Mouse (Mus musculus) heart, embryonic 14.5 days (tissue): ENCODE measurements around the gene Mus81. TPM values are rescaled to one million over a fixed set of nuclear protein-coding genes. Genes with fewer than 3 reads are reported as not detected.

ENCODE experiments used
- ATAC-seq: fragments of 200-750 bp; cut with Nextera tagmentation; 2 replicates; pipeline ENCODE4 v1.8.0; 2017; ENCODE audit warnings: low read depth, moderate TSS enrichment; ENCODE audit not compliant: insufficient number of reproducible peaks, insufficient read depth, low FRiP score
- H3K27ac ChIP-seq, 2 experiments: fragments of 200-500 bp in 1 of 2; fragments of 300-500 bp in 1 of 2; sonication (generic) in 1 of 2; replicated peaks in 1 of 2; 2 replicates each; pipeline ENCODE4 v1.5.1; 2012 to 2014; ENCODE audit warnings: low read depth in 2 of 2, low read length in 2 of 2, control low read depth in 1 of 2, mild to moderate bottlenecking in 1 of 2, mixed read lengths in 1 of 2; ENCODE audit not compliant: control insufficient read depth in 1 of 2, insufficient read depth in 1 of 2
- H3K27me3 ChIP-seq: fragments of 300-500 bp; sonication (generic); 2 replicates; pipeline ENCODE4 v1.6.1; 2014; ENCODE audit warnings: mild to moderate bottlenecking, low read length, control low read depth; ENCODE audit not compliant: control insufficient read depth, insufficient read depth
- H3K36me3 ChIP-seq: fragments of 300-500 bp; sonication (generic); 2 replicates; pipeline ENCODE4 v1.6.1; 2014; ENCODE audit warnings: mild to moderate bottlenecking, control low read depth, low read length, mixed read lengths; ENCODE audit not compliant: control insufficient read depth, insufficient read depth
- H3K4me1 ChIP-seq, 2 experiments: fragments of 200-500 bp in 1 of 2; fragments of 300-500 bp in 1 of 2; sonication (generic) in 1 of 2; 2 replicates each; pipeline ENCODE4 v1.6.1; 2012 to 2014; ENCODE audit warnings: low read length in 2 of 2, control low read depth in 1 of 2, mixed read lengths in 1 of 2; ENCODE audit not compliant: control insufficient read depth in 2 of 2, insufficient read depth in 2 of 2
- H3K4me2 ChIP-seq: fragments of 300-500 bp; sonication (generic); 2 replicates; pipeline ENCODE4 v1.6.1; 2014; ENCODE audit warnings: mild to moderate bottlenecking, low read length
- H3K4me3 ChIP-seq, 2 experiments: fragments of 200-500 bp in 1 of 2; fragments of 300-500 bp in 1 of 2; sonication (generic) in 1 of 2; 2 replicates each; pipeline ENCODE4 v1.5.1; 2012 to 2014; ENCODE audit warnings: low read length in 2 of 2, mild to moderate bottlenecking in 2 of 2, control low read depth in 1 of 2, low read depth in 1 of 2, moderate library complexity in 1 of 2; ENCODE audit not compliant: control insufficient read depth in 1 of 2, insufficient read depth in 1 of 2
- H3K9ac ChIP-seq: fragments of 300-500 bp; sonication (generic); 2 replicates; pipeline ENCODE4 v1.6.1; 2014; ENCODE audit warnings: mild to moderate bottlenecking, low read length
- H3K9me3 ChIP-seq: fragments of 300-500 bp; sonication (generic); 2 replicates; pipeline ENCODE4 v1.6.1; 2016; ENCODE audit warnings: low read length, control low read depth; ENCODE audit not compliant: control insufficient read depth
- WGBS: fragments of 180-500 bp; shearing (Covaris S2); extraction: QIAGEN DNeasy Blood & Tissue Kit; methylation state at CpG from one replicate; pipeline ENCODE4 v1.1.7; 2014; 5-methylcytosine and 5-hydroxymethylcytosine counted together
- polyA plus RNA-seq: library from polyadenylated mRNA; unstranded; fragments of >200 nt; fragmentation: Nextera tagmentation; extraction: Ambion mirVana; gene quantifications from 2 replicates; pipeline ENCODE4 v1.2.1, GENCODE M21; 2014

Mus81 gene
- polyA plus RNA-seq, 1 experiment from 2014 or later, result 37.5 TPM

- 0 out of 2 replicates have a peak, but pooled peaks have one; percentile 27 for ATAC-seq
- Histone ChIP-seq H3K9ac (peak overlapping the region; percentile 70), H3K36me3 (peaks cover 63% of the 10 kb centered on the region)
Measured at GRCm38 (mm10) chr19:5463791-5464562, 24.2 kb downstream of the Mus81 start.

GRCm38 (mm10) chr19:5463212-5463611 lies 25.0 kb downstream of the Mus81 start:
- Histone ChIP-seq H3K9me3 (no peaks in the 10 kb centered on the region), H3K27ac (no peak overlapping the region), H3K4me2 (no peak overlapping the region), H3K9ac (no peak overlapping the region), H3K4me3 (no peak overlapping the region), H3K4me1 (peaks cover 4 to 17% of the 10 kb centered on the region in 2 experiments), H3K27me3 (no peaks in the 10 kb centered on the region), H3K36me3 (peaks cover 63% of the 10 kb centered on the region)
- no peak for ATAC-seq
- WGBS, result 86% methylated on average over 9 of the region's 9 CpGs

More at GRCm38 (mm10) chr19:5463791-5464562, 24.2 kb downstream of the Mus81 start:
- peaks cover 4 to 16% of the 10 kb centered on the region in 2 experiments for H3K4me1 ChIP-seq
- peak overlapping the region; percentile 80 to 87 for H3K27ac ChIP-seq
- H3K4me2 ChIP-seq, result peak overlapping the region; percentile 59
- peak overlapping the region; percentile 28 to 35 for H3K4me3 ChIP-seq
- 33% methylated on average over 15 of the region's 15 CpGs for WGBS
- no peaks in the 10 kb centered on the region for H3K27me3 ChIP-seq
- H3K9me3 ChIP-seq, result no peaks in the 10 kb centered on the region

- Histone ChIP-seq H3K9me3 (no peaks in the 10 kb centered on the region), H3K9ac (peak overlapping the region; percentile 80), H3K27ac (no peak overlapping the region), H3K36me3 (peaks cover 46% of the 10 kb centered on the region), H3K27me3 (no peaks in the 10 kb centered on the region), H3K4me2 (peak overlapping the region; percentile 80), H3K4me1 (peaks cover 6 to 21% of the 10 kb centered on the region in 2 experiments), H3K4me3 (peak overlapping the region in 1 of 2 experiments; percentile 75; a peak in 2 of 4 replicates)
- no peak for ATAC-seq
- WGBS, result 86% methylated on average over 6 of the region's 6 CpGs
Measured at GRCm38 (mm10) chr19:5461411-5461810, 26.8 kb downstream of the Mus81 start.

- under 1% methylated on average over 32 of the region's 32 CpGs for WGBS
- Histone ChIP-seq H3K9me3 (no peaks in the 10 kb centered on the region), H3K4me1 (peaks cover 11 to 30% of the 10 kb centered on the region in 2 experiments), H3K4me3 (peak within 1 kb of the TSS; percentile 75 to 85), H3K4me2 (peak within 1 kb of the TSS; percentile 80), H3K27me3 (no peaks in the 10 kb centered on the region), H3K9ac (peak within 1 kb of the TSS; percentile 80), H3K27ac (peak within 1 kb of the TSS; percentile 64 to 70; a peak in 2 of 4 replicates), H3K36me3 (peaks cover 36% of the 10 kb centered on the region)
- 0 out of 2 replicates have a peak, but pooled peaks have one; percentile 14 for ATAC-seq
Measured at GRCm38 (mm10) chr19:5460465-5460911, 27.7 kb downstream of the Mus81 start, which contains the start of gene Fibp. TSS of gene Fibp (plus strand) at chr19:5460615.

GRCm38 (mm10) chr19:5459896-5460295 lies 28.3 kb downstream of the Mus81 start:
- H3K9me3 ChIP-seq, result no peaks in the 10 kb centered on the region
- H3K4me3 ChIP-seq, result peak overlapping the region in 1 of 2 experiments; percentile 75; a peak in 3 of 4 replicates
- peak overlapping the region in 1 of 2 experiments; percentile 70; a peak in 1 of 4 replicates for H3K27ac ChIP-seq
- peaks cover 12 to 36% of the 10 kb centered on the region in 2 experiments for H3K4me1 ChIP-seq
- 23% methylated on average over 3 of the region's 3 CpGs for WGBS
- H3K27me3 ChIP-seq, result no peaks in the 10 kb centered on the region
- H3K9ac ChIP-seq, result peak overlapping the region; percentile 80
- no peak for ATAC-seq
- peak overlapping the region; percentile 80 for H3K4me2 ChIP-seq
- H3K36me3 ChIP-seq, result peaks cover 32% of the 10 kb centered on the region

- H3K9me3 ChIP-seq, result no peaks in the 10 kb centered on the region
- peaks cover 32% of the 10 kb centered on the region for H3K36me3 ChIP-seq
- 53% methylated on average over 7 of the region's 7 CpGs for WGBS
- no peak overlapping the region for H3K4me3 ChIP-seq
- no peak overlapping the region for H3K27ac ChIP-seq
- no peak overlapping the region for H3K4me2 ChIP-seq
- H3K9ac ChIP-seq, result no peak overlapping the region
- H3K4me1 ChIP-seq, result peaks cover 11 to 35% of the 10 kb centered on the region in 2 experiments
- ATAC-seq, result no peak
- H3K27me3 ChIP-seq, result no peaks in the 10 kb centered on the region
Measured at GRCm38 (mm10) chr19:5459019-5459418, 29.2 kb downstream of the Mus81 start.

GRCm38 (mm10) chr19:5457746-5458442 lies 30.3 kb downstream of the Mus81 start, which contains the start of gene Ccdc85b:
TSS of gene Ccdc85b (minus strand) at chr19:5457894.
- H3K27me3 ChIP-seq, result no peaks in the 10 kb centered on the region
- WGBS, result 15% methylated on average over 14 of the region's 14 CpGs
- H3K9ac ChIP-seq, result peak within 1 kb of the TSS; percentile 89
- peak within 1 kb of the TSS; percentile 97 for H3K4me2 ChIP-seq
- no peaks in the 10 kb centered on the region for H3K9me3 ChIP-seq
- ATAC-seq, result no peak
- H3K36me3 ChIP-seq, result peaks cover 28% of the 10 kb centered on the region
- H3K27ac ChIP-seq, result peak within 1 kb of the TSS; percentile 90 to 94
- peaks cover 11 to 33% of the 10 kb centered on the region in 2 experiments for H3K4me1 ChIP-seq
- H3K4me3 ChIP-seq, result peak within 1 kb of the TSS; percentile 69 to 92
